Mouse (Mus musculus) MEL (cell line): ENCODE results near the gene Tnfaip3. TPM values are rescaled to one million over a fixed set of nuclear protein-coding genes. Genes with fewer than 3 reads are reported as not detected.

Source experiments
- DNase-seq: peaks from one replicate; pipeline ENCODE4 v3.0.0; 2011; ENCODE audit warnings: low read depth, low spot score
- H3K27ac ChIP-seq: 2 replicates; pipeline ENCODE4 v1.5.1; 2012; ENCODE audit warnings: low read depth, mild to moderate bottlenecking, control low read depth, low read length, moderate library complexity; ENCODE audit not compliant: control insufficient read depth
- H3K27me3 ChIP-seq, 2 experiments: fragments of 150-350 bp in 1 of 2; sonication (generic) in 1 of 2; 2 replicates each; pipeline ENCODE4 v1.6.1; 2012; ENCODE audit warnings: low read length in 2 of 2, mild to moderate bottlenecking in 2 of 2, improper control_type of control experiment in 1 of 2, moderate library complexity in 1 of 2; ENCODE audit not compliant: insufficient read depth in 2 of 2, control insufficient read depth in 1 of 2
- H3K36me3 ChIP-seq, 2 experiments: 2 replicates each; pipeline ENCODE4 v1.6.1; 2012 to 2014; ENCODE audit warnings: low read length in 2 of 2, improper control_type of control experiment in 1 of 2, inconsistent platforms in 1 of 2, mild to moderate bottlenecking in 1 of 2; ENCODE audit not compliant: insufficient read depth in 2 of 2, control insufficient read depth in 1 of 2
- H3K4me1 ChIP-seq, 2 experiments: fragments of 150-350 bp in 1 of 2; sonication (generic) in 1 of 2; 2 replicates each; pipeline ENCODE4 v1.6.1; 2012; ENCODE audit warnings: low read length in 2 of 2, improper control_type of control experiment in 1 of 2, mild to moderate bottlenecking in 1 of 2; ENCODE audit not compliant: insufficient read depth in 2 of 2, control insufficient read depth in 1 of 2
- H3K4me3 ChIP-seq, 2 experiments: fragments of 150-350 bp in 1 of 2; sonication (generic) in 1 of 2; 2 replicates each; pipeline ENCODE4 v1.5.1; 2012; ENCODE audit warnings: low read depth in 2 of 2, low read length in 2 of 2, mild to moderate bottlenecking in 2 of 2, moderate library complexity in 2 of 2, control low read depth in 1 of 2, improper control_type of control experiment in 1 of 2; ENCODE audit not compliant: control insufficient read depth in 1 of 2, insufficient read depth in 1 of 2
- H3K79me2 ChIP-seq: 2 replicates; pipeline ENCODE4 v1.6.1; 2012; ENCODE audit warnings: mild to moderate bottlenecking, low read length, moderate library complexity; ENCODE audit not compliant: control insufficient read depth, poor library complexity, insufficient read depth
- H3K9ac ChIP-seq: 2 replicates; pipeline ENCODE4 v1.6.1; 2012; ENCODE audit warnings: low read depth, mild to moderate bottlenecking, control low read depth, low read length, moderate library complexity; ENCODE audit not compliant: control insufficient read depth, poor library complexity, severe bottlenecking
- H3K9me3 ChIP-seq: fragments of 150-350 bp; sonication (generic); replicated peaks from 2 replicates; pipeline ENCODE4 v1.6.1; 2012; ENCODE audit warnings: mild to moderate bottlenecking, low read length, improper control_type of control experiment, moderate library complexity; ENCODE audit not compliant: insufficient read depth
- CHD1 ChIP-seq: IDR thresholded peaks from 2 replicates; pipeline ENCODE4 v1.6.1; 2012; ENCODE audit warnings: low read depth, mild to moderate bottlenecking, inconsistent platforms, low read length, improper control_type of control experiment
- CHD2 ChIP-seq: IDR thresholded peaks from 2 replicates; pipeline ENCODE4 v1.6.1; 2011; ENCODE audit warnings: low read length, improper control_type of control experiment
- CTCF ChIP-seq, 3 experiments: IDR thresholded peaks in 2 of 3; conservative IDR thresholded peaks in 1 of 3; 2 replicates each; pipeline ENCODE4 v1.5.1; 2011 to 2012; ENCODE audit warnings: low read length in 3 of 3, low read depth in 2 of 3, mild to moderate bottlenecking in 2 of 3, improper control_type of control experiment in 1 of 3, inconsistent platforms in 1 of 3, mixed read lengths in 1 of 3, moderate library complexity in 1 of 3; ENCODE audit not compliant: control insufficient read depth in 1 of 3, insufficient read depth in 1 of 3, poor library complexity in 1 of 3, severe bottlenecking in 1 of 3
- ELF1 ChIP-seq: IDR thresholded peaks from 2 replicates; pipeline ENCODE4 v1.6.1; 2014; ENCODE audit warnings: low read depth, mild to moderate bottlenecking, inconsistent platforms, low read length, improper control_type of control experiment, moderate library complexity
- ETS1 ChIP-seq: IDR thresholded peaks from 2 replicates; pipeline ENCODE4 v1.6.1; 2012; ENCODE audit warnings: low read depth, mild to moderate bottlenecking, inconsistent platforms, low read length, improper control_type of control experiment, moderate library complexity
- JUND ChIP-seq: IDR thresholded peaks from 2 replicates; pipeline ENCODE4 v1.6.1; 2011; ENCODE audit warnings: low read depth, mild to moderate bottlenecking, improper control_type of control experiment, low read length
- KAT2A ChIP-seq: conservative IDR thresholded peaks from 2 replicates; pipeline ENCODE4 v1.6.1; 2012; ENCODE audit warnings: low read depth, low read length, improper control_type of control experiment, inconsistent platforms
- MAFK ChIP-seq: IDR thresholded peaks from 2 replicates; pipeline ENCODE4 v1.6.1; 2011; ENCODE audit warnings: low read depth, mild to moderate bottlenecking, low read length, improper control_type of control experiment, borderline replicate concordance
- MEF2A ChIP-seq: IDR thresholded peaks from 2 replicates; pipeline ENCODE4 v1.6.1; 2014; ENCODE audit warnings: low read depth, mild to moderate bottlenecking, inconsistent platforms, low read length, improper control_type of control experiment; ENCODE audit not compliant: poor library complexity, insufficient replicate concordance, severe bottlenecking; ENCODE audit errors: extremely low read depth
- MYC ChIP-seq: IDR thresholded peaks from 2 replicates; pipeline ENCODE4 v1.6.1; 2011; ENCODE audit warnings: low read depth, mild to moderate bottlenecking, low read length, improper control_type of control experiment, moderate library complexity
- NELFE ChIP-seq: IDR thresholded peaks from 2 replicates; pipeline ENCODE4 v1.6.1; 2011; ENCODE audit warnings: low read depth, low read length, improper control_type of control experiment
- POLR2A ChIP-seq, 2 experiments: IDR thresholded peaks; 2 replicates each; pipeline ENCODE4 v1.6.1; 2011 to 2012; ENCODE audit warnings: low read length in 2 of 2, mild to moderate bottlenecking in 2 of 2, control low read depth in 1 of 2, improper control_type of control experiment in 1 of 2, low read depth in 1 of 2, moderate library complexity in 1 of 2; ENCODE audit not compliant: control insufficient read depth in 1 of 2, insufficient read depth in 1 of 2, poor library complexity in 1 of 2
- POLR2AphosphoS2 ChIP-seq: IDR thresholded peaks from 2 replicates; pipeline ENCODE4 v1.6.1; 2011; ENCODE audit warnings: low read length, improper control_type of control experiment
- RAD21 ChIP-seq: IDR thresholded peaks from 2 replicates; pipeline ENCODE4 v1.6.1; 2011; ENCODE audit warnings: mild to moderate bottlenecking, low read depth, low read length, improper control_type of control experiment
- SMC3 ChIP-seq: IDR thresholded peaks from 2 replicates; pipeline ENCODE4 v1.6.1; 2011; ENCODE audit warnings: low read depth, low read length, improper control_type of control experiment
- TBP ChIP-seq: IDR thresholded peaks from 2 replicates; pipeline ENCODE4 v1.8.0; 2011; ENCODE audit warnings: low read depth, low read length, improper control_type of control experiment
- USF2 ChIP-seq, 2 experiments: IDR thresholded peaks; 2 replicates each; pipeline ENCODE4 v1.6.1; 2011 to 2012; ENCODE audit warnings: improper control_type of control experiment in 2 of 2, low read length in 2 of 2, borderline replicate concordance in 1 of 2, inconsistent platforms in 1 of 2, low read depth in 1 of 2, mild to moderate bottlenecking in 1 of 2; ENCODE audit not compliant: insufficient read depth in 1 of 2
- ZC3H11A ChIP-seq: IDR thresholded peaks from 2 replicates; pipeline ENCODE4 v1.6.1; 2012; ENCODE audit warnings: low read depth, mild to moderate bottlenecking, inconsistent platforms, low read length, improper control_type of control experiment
- polyA plus RNA-seq, 2 experiments: library from polyadenylated mRNA; stranded (reverse) in 1 of 2; unstranded in 1 of 2; fragments of >175 nt in 1 of 2; fragments of >200 nt in 1 of 2; gene quantifications; 2 replicates each; pipeline versions ENCODE4 v1.2.1 to v1.2.4; 2012; ENCODE audit warnings: low replicate concordance in 2 of 2, low read depth in 1 of 2; ENCODE audit not compliant: insufficient read length in 2 of 2, insufficient read depth in 1 of 2, missing spikeins in 1 of 2
- total RNA-seq: library from RNA; depleted of rRNA; stranded (reverse); fragments of 300-350 nt; gene quantifications from 2 replicates; pipeline ENCODE4 v1.2.3, GENCODE M21; 2012; rRNA removed

Gene Tnfaip3
- total and polyA plus RNA-seq, 3 experiments, result 0.38 to 0.54 TPM; not detected in 1

- TF ChIP-seq CHD1 (no peak), CHD2 (no peak), ETS1 (no peak), RAD21 (peak; percentile 71), CTCF (IDR thresholded peaks at IDR 0.05 in 2 of 3, conservative IDR thresholded peaks at IDR 0.05 in 1 of 3; ENCODE audit: control insufficient read depth in 1 of 3, insufficient read depth in 1 of 3, low read depth in 2 of 3, low read length in 3 of 3, poor library complexity in 1 of 3, severe bottlenecking in 1 of 3) (peak in 2 of 3 experiments; percentile 18 to 71; a peak in 3 of 6 replicates), SMC3 (peak; percentile 81), ZC3H11A (peak; percentile 58)
- TF ChIP-seq, all 39 proteins: peak for 4
- no peak overlapping the region for H3K4me3 ChIP-seq
- DNase-seq, result peak; percentile 37
- no peaks in the 10 kb centered on the region for H3K9me3 ChIP-seq
- H3K36me3 ChIP-seq, result no peaks in the 10 kb centered on the region
- H3K27ac ChIP-seq, result no peak overlapping the region
- H3K27me3 ChIP-seq, result peaks cover 1 to 13% of the 10 kb centered on the region in 2 experiments; a peak in 3 of 4 replicates
- no peaks in the 10 kb centered on the region for H3K4me1 ChIP-seq
- no peaks in the 10 kb centered on the region for H3K79me2 ChIP-seq
- H3K9ac ChIP-seq, result no peak overlapping the region
Observed at GRCm38 (mm10) chr10:18953706-18954071, 61.8 kb downstream of the Tnfaip3 start.

- no peaks in the 10 kb centered on the region for H3K79me2 ChIP-seq
- H3K27ac ChIP-seq, result no peak overlapping the region
- DNase-seq, result no peak
- H3K27me3 ChIP-seq, result peaks cover 1 to 12% of the 10 kb centered on the region in 2 experiments; a peak in 3 of 4 replicates
- H3K9ac ChIP-seq, result no peak overlapping the region
- no peaks in the 10 kb centered on the region for H3K9me3 ChIP-seq
- no peak overlapping the region for H3K4me3 ChIP-seq
- no peak for TF ChIP-seq ELF1
- no peak for TF ChIP-seq MYC
- no peak for TF ChIP-seq POLR2AphosphoS2
- TF ChIP-seq CHD1, result no peak
- TF ChIP-seq POLR2A (IDR thresholded peaks at IDR 0.05; ENCODE audit: control insufficient read depth in 1 of 2, insufficient read depth in 1 of 2, low read depth in 1 of 2, low read length in 2 of 2, poor library complexity in 1 of 2), result no peak
- TF ChIP-seq MEF2A, result no peak
- no peak for TF ChIP-seq JUND
- TF ChIP-seq CHD2, result no peak
- TF ChIP-seq TBP, result no peak
- TF ChIP-seq MAFK, result no peak
- no peak for TF ChIP-seq USF2 (IDR thresholded peaks at IDR 0.05; ENCODE audit: borderline replicate concordance in 1 of 2, insufficient read depth in 1 of 2, low read depth in 1 of 2, low read length in 2 of 2)
- no peak for TF ChIP-seq KAT2A
- no peak for TF ChIP-seq NELFE
- TF ChIP-seq, all 39 proteins: peak for 0
- Histone ChIP-seq H3K4me1 (no peaks in the 10 kb centered on the region), H3K36me3 (no peaks in the 10 kb centered on the region)
Observed at GRCm38 (mm10) chr10:18953011-18953705, 62.3 kb downstream of the Tnfaip3 start.

Other genes starting within 250 kb of the Tnfaip3 start
- gene Gm4922, start 228.9 kb downstream of the Tnfaip3 start, total RNA-seq, result not detected in 2 replicates
- gene Gm4922, start 228.9 kb downstream of the Tnfaip3 start, polyA plus RNA-seq, result not detected
- not detected in 2 replicates for gene Perp, start 170.6 kb downstream of the Tnfaip3 start, total RNA-seq
- not detected for gene Perp, start 170.6 kb downstream of the Tnfaip3 start, polyA plus RNA-seq